Mouse (Mus musculus) ES-E14 (cell line): ENCODE results near the gene Dab2. TPM values are rescaled to one million over a fixed set of nuclear protein-coding genes. Genes with fewer than 3 reads are reported as not detected.

ENCODE experiments used
- DNase-seq: peaks from one replicate; pipeline ENCODE4 v3.0.0-alpha.2; 2013; ENCODE audit warnings: low read depth, low spot score
- H3K27ac ChIP-seq: 2 replicates; pipeline ENCODE4 v1.5.1; 2012; ENCODE audit warnings: low read depth, mild to moderate bottlenecking, low read length, moderate library complexity, mixed read lengths; ENCODE audit not compliant: poor library complexity, insufficient read depth, severe bottlenecking
- H3K36me3 ChIP-seq: 2 replicates; pipeline ENCODE4 v1.6.1; 2012; ENCODE audit warnings: mild to moderate bottlenecking, low read length, moderate library complexity, mixed read lengths; ENCODE audit not compliant: control insufficient read depth, poor library complexity, insufficient read depth, severe bottlenecking
- H3K4me1 ChIP-seq, 2 experiments: fragments of 150-350 bp in 1 of 2; sonication (generic) in 1 of 2; 2 replicates each; pipeline ENCODE4 v1.6.1; 2012; ENCODE audit warnings: low read length in 2 of 2, mild to moderate bottlenecking in 1 of 2, mixed read lengths in 1 of 2; ENCODE audit not compliant: control insufficient read depth in 2 of 2, insufficient read depth in 2 of 2, poor library complexity in 1 of 2
- H3K4me3 ChIP-seq, 2 experiments: fragments of 150-350 bp in 1 of 2; sonication (generic) in 1 of 2; 2 replicates each; pipeline ENCODE4 v1.5.1; 2012; ENCODE audit warnings: low read length in 2 of 2, low read depth in 1 of 2, mild to moderate bottlenecking in 1 of 2, mixed read lengths in 1 of 2; ENCODE audit not compliant: insufficient read depth in 1 of 2, poor library complexity in 1 of 2, severe bottlenecking in 1 of 2
- H3K9ac ChIP-seq: 2 replicates; pipeline ENCODE4 v1.6.1; 2012; ENCODE audit warnings: low read depth, mild to moderate bottlenecking, low read length, mixed read lengths; ENCODE audit not compliant: poor library complexity, insufficient read depth, severe bottlenecking
- H3K9me3 ChIP-seq: fragments of 150-350 bp; sonication (generic); 2 replicates; pipeline ENCODE4 v1.6.1; 2012; ENCODE audit warnings: low read depth, mild to moderate bottlenecking, low read length; ENCODE audit not compliant: control insufficient read depth, insufficient read depth
- CHD2 ChIP-seq: IDR thresholded peaks from 2 replicates; pipeline ENCODE4 v1.6.1; 2014; ENCODE audit warnings: mild to moderate bottlenecking, low read depth, low read length, inconsistent platforms
- HCFC1 ChIP-seq: IDR thresholded peaks from 2 replicates; pipeline ENCODE4 v1.6.1; 2012; ENCODE audit warnings: low read length, inconsistent platforms, borderline replicate concordance; ENCODE audit not compliant: insufficient read depth
- MAFK ChIP-seq: IDR thresholded peaks from 2 replicates; pipeline ENCODE4 v1.6.1; 2014; ENCODE audit warnings: mild to moderate bottlenecking, low read depth, low read length, inconsistent platforms; ENCODE audit not compliant: insufficient read depth
- ZC3H11A ChIP-seq: IDR thresholded peaks from 2 replicates; pipeline ENCODE4 v1.6.1; 2012; ENCODE audit warnings: low read depth, mild to moderate bottlenecking, inconsistent platforms, low read length, borderline replicate concordance
- ZNF384 ChIP-seq: IDR thresholded peaks from 2 replicates; pipeline ENCODE4 v1.6.1; 2012; ENCODE audit warnings: low read depth, low read length, inconsistent platforms
- in situ Hi-C, 2 experiments: fragments of 600-800 bp; cut with MboI; formaldehyde crosslinking; loops; one replicate each; pipeline ENCODE4 v1.15.1; 2025; ENCODE audit warnings: low sequenced_read_pairs in 2 of 2, inconsistent platforms in 1 of 2; ENCODE audit not compliant: unreplicated experiment in 2 of 2
- total RNA-seq: library from RNA; depleted of rRNA; stranded (reverse); fragments of 300-350 nt; gene quantifications from 2 replicates; pipeline ENCODE4 v1.2.3, GENCODE M21; 2012

Dab2 gene
- total RNA-seq, 1 experiment = 11.5 TPM

DNA sequence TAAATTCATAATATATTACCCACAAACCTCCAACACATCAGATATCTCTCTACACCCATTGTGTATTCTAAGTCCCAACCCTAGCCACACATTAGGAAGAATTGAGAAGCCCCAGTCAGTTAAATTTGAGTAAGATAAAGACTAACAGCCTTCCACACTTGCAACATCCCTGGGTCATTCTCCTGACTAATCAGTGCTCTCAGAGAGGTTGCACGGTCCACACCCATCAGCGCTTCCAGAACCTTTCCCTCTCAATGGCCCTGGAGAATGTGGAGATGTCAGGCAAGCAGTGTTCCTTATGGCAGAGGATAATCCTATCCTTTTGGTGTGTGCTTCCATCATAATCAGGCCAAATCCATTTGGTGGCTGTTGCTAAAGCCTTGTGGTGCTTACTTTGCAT, 144.9 kb downstream of the Dab2 start:
- Histone ChIP-seq H3K4me3 (no peak overlapping the region), H3K27ac (no peak overlapping the region), H3K4me1 (no peaks in the 10 kb centered on the region), H3K36me3 (no peaks in the 10 kb centered on the region), H3K9me3 (no peaks in the 10 kb centered on the region), H3K9ac (no peak overlapping the region)
- TF ChIP-seq CHD2 (no peak), MAFK (no peak), ZC3H11A (no peak), HCFC1 (no peak), ZNF384 (no peak)
- DNase-seq = no peak
- in situ Hi-C loops = no loop called here

DNA sequence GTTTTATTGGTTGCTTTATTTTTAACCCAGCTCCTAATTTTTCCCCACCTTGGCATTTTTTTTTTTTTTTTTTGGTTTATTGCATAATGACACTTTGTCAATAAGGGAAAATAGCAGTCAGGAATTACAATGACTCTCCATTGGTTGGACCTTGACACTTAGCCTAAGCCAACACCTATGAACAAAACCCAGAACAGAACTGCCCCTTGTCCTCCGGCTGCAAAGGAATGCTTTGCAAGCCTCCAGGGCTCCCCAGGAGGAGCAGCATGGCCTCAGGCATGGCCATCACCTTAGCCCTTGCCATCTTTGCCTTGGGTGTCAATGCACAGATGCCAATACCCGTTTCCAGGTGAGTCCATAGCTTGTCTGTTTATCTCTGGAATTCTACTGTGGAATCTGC, 145.5 kb downstream of the Dab2 start, which contains the start of gene C9:
Gene C9, plus strand, starts transcription at position 193 of the 400 bp plus-strand sequence.
- no peak within 1 kb of the TSS for H3K4me3 ChIP-seq
- H3K36me3 ChIP-seq = no peaks in the 10 kb centered on the region
- H3K9ac ChIP-seq = no peak within 1 kb of the TSS
- H3K27ac ChIP-seq = no peak within 1 kb of the TSS
- TF ChIP-seq HCFC1 (no peak), ZC3H11A (no peak), MAFK (no peak), ZNF384 (no peak), CHD2 (no peak)
- in situ Hi-C loops = no loop called here
- no peak for DNase-seq
- H3K9me3 ChIP-seq = no peaks in the 10 kb centered on the region
- H3K4me1 ChIP-seq = no peaks in the 10 kb centered on the region

DNA sequence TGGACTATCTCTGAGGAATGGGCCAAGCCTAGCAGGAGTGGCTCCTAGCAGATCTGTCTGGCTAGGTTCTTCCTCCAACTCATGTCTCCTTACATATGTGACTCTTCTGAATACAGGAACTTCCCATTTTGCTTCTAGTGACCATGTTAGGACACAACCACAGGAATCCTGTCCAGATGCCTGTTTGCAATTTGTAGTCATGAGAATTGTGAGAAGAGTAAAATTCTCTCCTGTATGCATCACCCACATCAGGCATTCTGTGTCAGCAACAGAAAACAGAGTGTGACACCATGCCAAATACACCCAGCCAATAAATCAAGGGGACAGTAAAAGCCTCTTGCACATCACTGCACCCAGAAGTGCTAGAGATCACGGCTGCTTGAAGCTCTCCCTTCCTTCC, 146.6 kb downstream of the Dab2 start:
- Histone ChIP-seq H3K9me3 (no peaks in the 10 kb centered on the region), H3K9ac (no peak overlapping the region), H3K36me3 (no peaks in the 10 kb centered on the region), H3K4me1 (no peaks in the 10 kb centered on the region), H3K27ac (no peak overlapping the region), H3K4me3 (no peak overlapping the region)
- DNase-seq = no peak
- in situ Hi-C loops = no loop called here
- TF ChIP-seq HCFC1 (no peak), MAFK (no peak), ZNF384 (no peak), CHD2 (no peak), ZC3H11A (no peak)

DNA sequence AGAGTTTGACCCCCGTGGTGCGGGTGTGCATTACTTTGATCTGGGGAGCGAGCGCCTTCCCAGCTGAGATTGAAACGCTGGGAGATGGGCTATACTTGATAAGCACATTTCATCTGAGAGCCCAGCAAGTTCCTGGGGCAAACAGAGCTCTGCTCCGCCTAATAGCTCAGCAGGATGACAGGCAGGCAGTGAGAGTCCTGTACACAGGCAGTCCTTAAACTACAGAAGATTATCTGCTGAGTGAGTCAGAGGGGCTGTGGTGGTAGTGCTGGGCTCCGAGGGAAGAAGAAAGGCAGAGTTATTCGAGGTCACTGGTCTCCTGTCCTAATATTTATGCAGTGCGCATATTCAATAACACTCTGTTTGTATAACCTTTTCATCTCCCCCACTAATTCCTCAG, 149.3 kb downstream of the Dab2 start:
- TF ChIP-seq HCFC1 (no peak), MAFK (no peak), CHD2 (no peak), ZNF384 (no peak), ZC3H11A (no peak)
- Histone ChIP-seq H3K9ac (no peak overlapping the region), H3K4me3 (no peak overlapping the region), H3K27ac (no peak overlapping the region), H3K36me3 (no peaks in the 10 kb centered on the region), H3K9me3 (no peaks in the 10 kb centered on the region), H3K4me1 (no peaks in the 10 kb centered on the region)
- in situ Hi-C loops = no loop called here
- DNase-seq = no peak

DNA sequence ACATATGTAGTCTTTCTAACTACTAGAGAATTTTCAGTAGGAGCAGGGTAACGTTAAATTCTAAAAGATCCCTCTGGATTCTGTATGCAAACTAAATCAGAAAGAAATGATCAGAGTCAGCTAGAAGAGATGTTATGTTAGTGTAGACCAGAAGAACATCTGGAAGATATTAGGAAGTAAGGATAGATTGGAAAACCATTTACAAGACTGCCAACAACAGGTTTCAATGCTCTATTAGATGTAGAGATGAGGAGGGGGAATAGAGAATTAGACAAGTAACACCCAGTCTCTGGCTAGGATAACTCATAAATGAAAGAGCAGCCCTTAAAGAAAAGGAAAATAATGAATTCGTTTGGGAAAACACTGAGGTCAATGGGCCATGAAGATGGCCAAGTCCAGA, 154.9 kb downstream of the Dab2 start:
- H3K36me3 ChIP-seq = no peaks in the 10 kb centered on the region
- no peak for TF ChIP-seq HCFC1
- TF ChIP-seq MAFK = no peak
- no peak for TF ChIP-seq ZNF384
- TF ChIP-seq CHD2 = no peak
- in situ Hi-C loops = no loop called here
- H3K4me1 ChIP-seq = no peaks in the 10 kb centered on the region
- no peak for DNase-seq
- no peaks in the 10 kb centered on the region for H3K9me3 ChIP-seq
- H3K9ac ChIP-seq = no peak overlapping the region
- H3K27ac ChIP-seq = no peak overlapping the region
- H3K4me3 ChIP-seq = no peak overlapping the region
